Mouse (Mus musculus): Measurements from ENCODE around the gene Adcy5.

Adcy5 gene

DNA sequence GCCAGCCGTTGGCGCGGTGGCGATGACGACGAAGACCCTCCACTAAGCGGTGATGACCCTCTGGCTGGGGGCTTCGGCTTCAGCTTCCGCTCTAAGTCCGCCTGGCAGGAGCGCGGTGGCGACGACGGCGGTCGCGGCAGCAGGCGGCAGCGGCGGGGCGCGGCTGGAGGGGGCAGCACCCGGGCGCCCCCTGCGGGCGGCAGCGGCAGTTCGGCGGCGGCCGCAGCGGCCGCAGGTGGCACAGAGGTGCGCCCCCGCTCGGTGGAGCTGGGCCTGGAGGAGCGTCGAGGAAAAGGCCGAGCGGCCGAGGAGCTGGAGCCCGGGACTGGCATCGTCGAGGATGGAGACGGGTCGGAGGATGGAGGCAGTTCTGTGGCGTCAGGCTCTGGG, 1.6 kb downstream of the Adcy5 start:
- DNase-seq (ENCODE audit: low read depth, low spot score) = no peak

GRCm38 (mm10) chr16:35156832-35157231, 2.2 kb downstream of the Adcy5 start:
- DNase-seq (ENCODE audit: low read depth, low spot score) = no peak

GRCm38 (mm10) chr16:35159532-35159931, 4.9 kb downstream of the Adcy5 start:
- no peak for DNase-seq (ENCODE audit: low read depth, low spot score)

DNA sequence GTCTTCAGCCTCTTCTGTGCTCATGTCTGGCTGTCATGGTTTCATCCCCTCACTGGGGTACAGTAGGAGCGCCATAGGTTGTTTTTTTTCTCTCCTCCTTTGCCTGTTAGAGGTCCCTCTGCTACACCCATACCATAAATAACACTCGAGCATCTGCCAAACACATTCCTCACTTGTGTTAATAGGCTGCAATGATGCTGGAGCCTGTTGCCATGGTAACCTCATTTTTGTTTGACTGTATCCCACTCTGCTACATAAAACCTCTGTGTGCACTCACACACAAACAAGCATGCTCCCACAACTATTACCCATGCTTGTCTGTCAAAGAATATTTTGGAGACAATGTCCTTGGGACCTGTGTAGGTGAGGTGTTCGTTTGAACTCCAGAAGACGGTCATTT, 5.3 kb downstream of the Adcy5 start:
- DNase-seq (ENCODE audit: low read depth, low spot score) = no peak

- DNase-seq (ENCODE audit: low read depth, low spot score) = no peak
These were observed 9.9 kb downstream of the Adcy5 start for GRCm38 (mm10) chr16:35164361-35165224.

DNA sequence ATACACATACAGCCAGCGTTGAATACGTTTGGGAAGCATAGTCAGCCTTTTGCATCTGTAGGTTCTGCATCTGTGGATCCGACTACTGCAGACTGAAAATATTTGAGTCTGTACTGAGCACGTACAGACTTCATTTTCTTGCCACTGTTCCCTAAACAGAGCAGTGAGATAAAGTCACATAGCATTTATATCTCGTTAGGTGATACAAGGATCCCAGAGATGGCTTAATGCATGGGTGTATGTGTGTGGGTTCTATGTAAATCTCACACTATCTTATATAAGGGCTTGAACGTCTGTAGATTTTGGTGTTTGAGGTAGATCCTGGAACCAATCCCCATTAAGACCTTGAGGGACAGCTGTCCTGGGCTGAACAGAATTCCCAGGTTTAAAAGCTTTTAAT, 10.7 kb downstream of the Adcy5 start:
- DNase-seq (ENCODE audit: low read depth, low spot score) = no peak

DNA sequence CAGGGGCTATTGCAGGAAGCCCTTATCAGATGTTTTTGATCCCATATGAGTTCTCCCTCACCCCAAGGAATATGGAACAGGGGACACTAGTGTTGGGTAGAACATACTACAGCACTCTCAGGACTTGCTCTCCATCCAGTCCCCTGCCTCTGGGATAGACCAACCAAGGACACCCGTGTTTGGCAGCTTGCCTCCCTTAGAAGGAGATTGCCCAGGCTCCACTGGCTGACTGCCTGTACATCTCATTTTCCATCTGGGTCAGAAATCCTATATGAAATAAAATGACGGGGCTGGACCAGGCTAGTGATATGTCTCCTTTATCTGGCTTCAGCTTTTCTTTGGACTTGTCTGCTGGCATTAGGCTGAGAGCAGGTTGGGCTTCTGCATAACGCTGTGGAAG, 11.1 kb downstream of the Adcy5 start:
- DNase-seq (ENCODE audit: low read depth, low spot score) = no peak

DNA sequence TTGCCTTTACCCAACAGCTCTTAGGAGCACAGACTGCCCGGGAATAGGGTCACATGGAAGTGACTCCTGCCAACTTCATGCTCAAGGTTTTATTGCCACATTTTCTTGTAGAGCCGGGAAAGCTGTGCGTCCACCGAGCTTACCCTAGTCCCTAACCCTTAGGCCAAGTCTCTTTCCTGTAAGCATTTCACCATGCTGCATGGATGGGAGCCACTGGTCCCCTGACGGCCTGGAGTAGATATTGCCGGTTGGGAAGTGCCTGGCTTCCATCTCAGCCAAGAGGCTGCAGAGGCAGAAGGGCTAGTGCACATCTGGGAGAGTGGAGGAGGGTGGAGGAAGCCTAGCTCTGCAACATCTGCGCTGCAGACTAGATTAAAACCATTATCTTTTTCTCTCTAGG, 14.8 kb downstream of the Adcy5 start:
- DNase-seq (ENCODE audit: low read depth, low spot score) = peak; percentile 49

DNA sequence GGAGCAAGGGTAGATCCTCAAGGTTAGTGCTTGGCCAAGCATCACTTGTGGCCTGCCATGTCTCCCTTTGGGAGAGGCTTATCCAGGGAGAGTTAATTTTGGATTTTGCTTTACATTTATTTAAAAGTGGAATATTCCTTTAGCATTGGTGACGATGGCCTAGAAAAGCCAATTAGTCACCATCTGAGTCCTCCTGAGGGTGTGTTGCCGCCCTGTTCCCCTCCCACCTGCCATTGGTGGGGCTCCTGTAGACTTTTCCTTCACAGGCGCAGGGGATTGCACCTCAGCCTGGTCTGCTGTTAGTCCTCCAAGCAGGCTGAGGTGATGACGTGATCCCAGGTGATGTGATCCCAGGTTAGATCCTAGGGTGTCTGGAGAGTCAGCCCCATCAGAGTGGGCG, 17.5 kb downstream of the Adcy5 start:
- DNase-seq (ENCODE audit: low read depth, low spot score) = no peak

- no peak for DNase-seq (ENCODE audit: low read depth, low spot score)
These were observed 23.8 kb downstream of the Adcy5 start for GRCm38 (mm10) chr16:35178516-35178915.

DNA sequence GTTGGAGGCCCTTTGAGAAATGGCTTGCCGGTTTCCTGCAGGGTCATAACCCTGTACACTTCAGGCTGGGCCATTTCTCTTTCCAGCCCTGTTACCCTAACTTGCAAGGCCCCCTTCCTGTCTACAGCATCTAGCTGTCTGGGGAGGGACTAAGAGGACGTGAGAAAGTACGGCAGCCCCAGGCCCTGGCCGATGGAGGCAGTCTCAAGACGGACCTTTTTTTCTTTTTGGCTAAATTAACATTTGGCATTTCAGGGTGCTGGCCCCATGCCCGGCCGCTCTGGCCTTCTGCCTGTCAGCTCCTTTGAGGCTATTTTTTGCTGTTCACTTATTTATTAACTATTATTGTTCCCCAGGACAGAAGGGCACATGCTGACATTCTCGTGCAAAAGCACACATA, 24.4 kb downstream of the Adcy5 start:
- DNase-seq (ENCODE audit: low read depth, low spot score) = no peak

DNA sequence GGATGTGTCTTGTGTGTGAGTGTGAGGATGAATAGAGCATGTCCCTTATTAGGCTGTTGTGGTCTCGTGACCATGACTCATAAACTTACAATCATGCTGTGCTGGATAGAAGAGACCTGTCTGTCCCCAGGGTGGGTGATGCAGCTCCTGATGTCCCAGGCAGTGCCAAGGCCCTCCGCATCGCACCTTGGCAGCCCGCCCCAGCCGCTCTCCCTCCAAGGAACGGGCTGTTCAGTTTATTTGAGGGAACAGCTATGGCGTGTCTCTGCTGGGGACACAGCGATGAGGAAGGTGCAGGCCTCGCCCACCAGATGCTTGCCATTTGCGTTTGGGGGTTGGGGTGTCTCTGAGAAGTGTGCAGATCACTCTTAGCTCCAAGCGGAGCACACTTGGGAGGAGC, 28.5 kb downstream of the Adcy5 start:
- DNase-seq (ENCODE audit: low read depth, low spot score) = peak; percentile 48

GRCm38 (mm10) chr16:35188111-35188510, 33.4 kb downstream of the Adcy5 start:
- no peak for DNase-seq (ENCODE audit: low read depth, low spot score)

- DNase-seq (ENCODE audit: low read depth, low spot score) = no peak
These were observed 34.9 kb downstream of the Adcy5 start for GRCm38 (mm10) chr16:35189420-35190141.

DNA sequence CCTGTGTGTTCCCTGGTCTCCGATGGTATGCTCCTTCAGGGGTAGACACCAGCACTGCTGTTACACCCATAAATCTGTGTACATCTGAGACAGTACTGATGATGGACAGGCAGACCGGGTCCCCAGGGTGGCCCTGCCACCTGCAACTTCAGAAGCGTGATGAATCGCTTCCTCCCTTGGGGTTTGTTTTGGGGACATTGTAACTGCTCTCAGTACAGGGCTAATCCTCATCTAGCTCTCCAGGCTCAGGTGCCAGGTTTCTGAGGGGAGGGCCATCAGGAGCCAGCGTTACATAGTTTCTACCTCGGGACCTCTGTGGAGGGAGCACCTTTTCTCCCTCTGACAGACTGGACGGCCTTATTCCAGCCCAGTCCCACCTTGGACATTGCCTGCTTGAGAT, 36.1 kb downstream of the Adcy5 start:
- no peak for DNase-seq (ENCODE audit: low read depth, low spot score)

DNA sequence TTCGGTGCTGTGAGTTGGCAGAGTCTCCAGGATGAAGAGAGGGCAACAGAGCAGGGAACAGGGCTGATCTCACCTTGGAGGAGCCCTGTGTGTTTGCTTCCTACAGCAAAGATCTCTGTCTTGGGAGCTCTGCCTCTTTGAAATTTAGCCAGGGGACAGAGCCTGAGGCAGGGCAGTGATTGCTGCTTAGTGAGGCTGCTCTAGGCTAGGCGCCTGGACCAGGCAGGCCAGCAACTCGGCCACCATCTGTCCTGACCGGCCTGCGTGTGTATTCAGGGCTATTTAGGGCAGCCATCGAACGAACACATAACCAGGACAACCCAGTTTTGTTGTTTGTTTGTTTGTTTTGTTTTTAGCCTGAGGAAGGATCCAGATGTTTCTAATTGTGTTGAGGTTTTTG, 36.6 kb downstream of the Adcy5 start:
- no peak for DNase-seq (ENCODE audit: low read depth, low spot score)

- no peak for DNase-seq (ENCODE audit: low read depth, low spot score)
These were observed 37.8 kb downstream of the Adcy5 start for GRCm38 (mm10) chr16:35192471-35192870.

DNA sequence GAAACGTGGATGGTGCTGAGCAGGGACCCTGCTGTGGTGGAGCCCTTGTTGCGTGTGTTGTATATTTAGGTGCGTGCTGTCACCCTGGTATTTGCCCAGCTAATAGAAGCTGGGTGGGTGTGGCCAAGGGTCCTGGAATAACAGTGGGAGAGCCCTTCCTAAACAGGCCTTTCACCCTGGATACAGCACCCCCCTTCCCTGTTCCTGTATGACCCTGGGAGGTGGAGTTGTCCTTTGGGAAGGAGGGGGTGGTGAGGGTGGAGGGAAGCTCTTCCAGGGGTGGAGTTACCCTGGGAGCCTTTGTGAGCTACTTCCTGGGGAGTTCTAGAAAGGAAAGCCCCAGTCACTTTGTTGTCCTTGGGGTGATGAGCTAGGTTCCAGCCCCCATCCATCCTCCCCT, 38.7 kb downstream of the Adcy5 start:
- DNase-seq (ENCODE audit: low read depth, low spot score) = no peak

DNA sequence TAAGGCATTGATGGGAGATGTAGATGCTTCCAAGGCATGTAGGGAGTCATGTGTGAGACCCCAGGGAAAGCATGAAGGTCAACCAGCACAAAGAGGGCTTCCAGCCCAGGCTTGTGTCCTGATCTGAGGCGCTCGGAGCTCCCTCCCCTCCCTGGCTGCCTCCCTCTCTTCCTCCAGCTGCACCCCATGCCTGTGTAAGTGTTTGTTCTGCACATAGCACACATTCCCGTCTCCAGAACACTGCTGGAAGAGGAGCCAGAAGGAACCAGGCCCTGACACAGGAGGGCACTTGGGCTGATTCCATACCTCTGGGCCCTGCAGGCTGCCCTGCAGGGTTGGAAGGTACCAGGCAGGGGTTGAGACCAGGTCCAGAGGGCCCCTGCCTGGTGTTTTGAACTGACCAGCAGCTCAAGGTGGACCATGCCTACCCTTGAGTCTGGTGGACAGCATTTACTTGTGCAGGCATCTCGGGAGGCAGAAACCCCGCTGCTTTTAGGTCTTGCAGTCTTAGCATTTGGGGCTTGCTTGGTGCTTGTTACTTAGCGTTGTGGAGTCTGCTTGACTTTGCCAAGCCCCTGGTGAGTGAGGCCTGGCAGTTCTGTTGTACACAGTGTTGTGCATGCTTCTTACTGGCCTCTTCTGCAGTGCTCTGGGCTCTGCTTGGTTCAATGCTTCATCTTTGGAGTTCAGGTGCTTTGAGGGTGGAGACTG, 45.2 kb downstream of the Adcy5 start:
- DNase-seq (ENCODE audit: low read depth, low spot score) = no peak

DNA sequence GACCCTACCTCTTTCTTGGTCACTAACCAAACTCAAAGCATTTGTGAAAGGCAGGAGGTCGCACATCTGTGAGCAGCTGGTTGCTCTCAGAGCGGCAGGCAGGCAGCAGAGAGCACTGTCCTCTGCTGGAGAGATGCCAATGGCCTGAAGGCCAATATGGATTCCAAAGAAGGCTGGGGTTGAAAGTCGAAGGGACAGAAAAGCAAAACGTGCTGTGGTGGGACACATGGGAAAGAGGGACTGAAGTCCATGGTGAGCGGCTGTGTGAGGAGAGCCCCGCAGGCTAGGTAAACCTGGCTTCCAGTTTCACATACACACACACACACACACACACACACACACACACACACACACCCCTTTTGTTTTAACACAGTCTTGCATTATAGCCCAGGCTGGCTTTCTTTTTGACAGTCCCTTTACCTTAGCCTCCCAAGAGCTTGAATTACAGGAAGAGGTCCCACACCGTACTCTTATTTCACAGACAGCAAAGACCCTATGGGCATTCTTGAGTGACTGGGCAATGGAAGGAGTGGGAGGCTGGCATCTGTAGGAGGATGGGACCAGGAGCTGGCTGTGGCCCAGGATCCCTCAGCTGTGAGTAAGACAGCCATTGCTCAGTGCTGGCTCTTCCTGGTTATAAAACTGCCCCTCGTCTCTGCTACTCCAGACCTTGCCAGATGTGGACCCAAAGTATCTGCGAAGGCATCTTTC, 45.9 kb downstream of the Adcy5 start:
- DNase-seq (ENCODE audit: low read depth, low spot score) = no peak

DNA sequence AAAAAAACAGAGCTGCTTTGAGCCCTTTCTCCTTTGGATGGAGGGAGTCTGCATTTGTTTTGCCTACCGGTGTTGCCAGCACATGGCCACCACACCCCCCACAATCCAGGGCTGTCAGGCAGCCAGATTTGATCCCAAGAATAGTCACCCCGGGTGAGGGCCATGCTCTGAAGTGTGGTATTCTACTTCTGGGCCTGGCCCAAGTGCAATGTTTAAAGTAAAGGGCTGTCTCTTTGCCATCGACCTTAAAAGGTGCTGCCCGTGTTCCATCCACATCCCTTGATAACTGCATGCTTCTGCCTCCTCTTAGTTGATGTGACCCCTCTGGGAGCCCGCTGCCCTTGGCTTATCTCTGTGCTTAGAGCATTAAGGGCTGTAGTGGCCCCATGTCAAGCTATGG, 46.6 kb downstream of the Adcy5 start:
- DNase-seq (ENCODE audit: low read depth, low spot score) = no peak

DNA sequence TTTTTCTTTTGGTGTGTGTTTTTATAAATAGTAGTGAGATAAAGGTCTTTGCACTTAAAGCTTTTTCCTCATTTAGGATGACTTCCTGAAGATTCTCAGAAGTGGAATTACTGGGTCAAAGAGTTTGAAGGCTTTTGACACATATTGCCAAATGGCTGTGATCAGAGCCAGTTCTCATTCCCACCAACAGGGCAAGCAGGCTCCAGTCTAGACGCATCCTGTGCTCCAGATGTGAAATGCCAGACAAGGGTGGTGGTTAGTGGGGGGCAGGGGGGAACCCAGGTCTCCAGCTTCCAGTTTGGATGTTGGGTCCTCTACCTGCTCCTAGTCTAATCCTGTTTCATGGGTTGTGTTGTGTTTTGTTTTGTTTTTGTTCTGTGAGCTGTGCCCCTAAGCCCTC, 48.8 kb downstream of the Adcy5 start:
- no peak for DNase-seq (ENCODE audit: low read depth, low spot score)

Data from skeletal muscle tissue, adult 2 months (tissue).